Mouse (Mus musculus): ENCODE results near the gene Hist1h2an. TPM values are rescaled to one million over a fixed set of nuclear protein-coding genes. Genes with fewer than 3 reads are reported as not detected.
"Not testable (repeated sequence)": the region's sequence is repeated elsewhere in the genome, so short reads cannot be mapped to it uniquely, and the experiment has no call there.

The Hist1h2an gene
- 6.8 TPM for polyA plus RNA-seq (2012; fragmentation: generic; extraction: Trizol)

- Histone ChIP-seq H3K4me3 (peak within 1 kb of the TSS; percentile 12), H3K4me2 (ENCODE audit: low read depth) (peak within 1 kb of the TSS; percentile 71)
- not testable (repeated sequence) for H3ac ChIP-seq (ENCODE audit: control insufficient read depth, insufficient read length); H3K36me3 ChIP-seq (ENCODE audit: control insufficient read depth, insufficient read depth); H3K79me2 ChIP-seq (ENCODE audit: control insufficient read depth, insufficient read depth); H3K27me3 ChIP-seq (ENCODE audit: control insufficient read depth, insufficient read depth, insufficient read length)
- TF ChIP-seq POLR2AphosphoS2 (IDR thresholded peaks at IDR 0.05; ENCODE audit: insufficient read length, low read depth) (peak; percentile 78), POLR2A (IDR thresholded peaks at IDR 0.05; ENCODE audit: insufficient read length, low read depth) (peak; percentile 67), E2F4 (IDR thresholded peaks at IDR 0.05; ENCODE audit: insufficient read depth) (peak; percentile 87)
These were observed at the start of gene Hist1h2an, which contains the start of gene Hist1h2bp for GRCm38 (mm10) chr13:21786899-21787629. Hist1h2an (minus strand) TSS chr13:21787218. Hist1h2bp (plus strand) TSS chr13:21787461.

GRCm38 (mm10) chr13:21833461-21833860, 46.4 kb upstream of the Hist1h2an start, which contains the start of the genes Hist1h2ap and Hist1h2br:
Hist1h2ap (minus strand) TSS chr13:21833507.
Hist1h2br (plus strand) TSS chr13:21833743.
- not testable (repeated sequence) for H3K79me2 ChIP-seq (ENCODE audit: control insufficient read depth, insufficient read depth); H3K27me3 ChIP-seq (ENCODE audit: control insufficient read depth, insufficient read depth, insufficient read length); H3K4me3 ChIP-seq; H3K4me2 ChIP-seq (ENCODE audit: low read depth); H3K36me3 ChIP-seq (ENCODE audit: control insufficient read depth, insufficient read depth); H3ac ChIP-seq (ENCODE audit: control insufficient read depth, insufficient read length)

- H3K4me3 ChIP-seq; H3K27me3 ChIP-seq (ENCODE audit: control insufficient read depth, insufficient read depth, insufficient read length): not testable (repeated sequence)
These were observed 44.7 kb upstream of the Hist1h2an start, which contains the start of gene Hist1h4n for GRCm38 (mm10) chr13:21831418-21832394. Hist1h4n (minus strand) TSS chr13:21832196.

GRCm38 (mm10) chr13:21830344-21830743, 43.3 kb upstream of the Hist1h2an start:
- Histone ChIP-seq H3ac (ENCODE audit: control insufficient read depth, insufficient read length) (no peak overlapping the region), H3K4me3 (no peak overlapping the region), H3K27me3 (ENCODE audit: control insufficient read depth, insufficient read depth, insufficient read length) (no peaks in the 10 kb centered on the region), H3K4me2 (ENCODE audit: low read depth) (peak overlapping the region; percentile 22), H3K79me2 (ENCODE audit: control insufficient read depth, insufficient read depth) (no peaks in the 10 kb centered on the region), H3K36me3 (ENCODE audit: control insufficient read depth, insufficient read depth) (no peaks in the 10 kb centered on the region)
- TF ChIP-seq SRF (IDR thresholded peaks at IDR 0.05; ENCODE audit: control insufficient read depth, insufficient read length, low read depth) (no peak), REST (IDR thresholded peaks at IDR 0.05; ENCODE audit: insufficient read depth, insufficient read length) (no peak)

More at GRCm38 (mm10) chr13:21831418-21832394, 44.7 kb upstream of the Hist1h2an start, which contains the start of gene Hist1h4n:
- not testable (repeated sequence) for H3K4me2 ChIP-seq (ENCODE audit: low read depth); H3K36me3 ChIP-seq (ENCODE audit: control insufficient read depth, insufficient read depth); H3K79me2 ChIP-seq (ENCODE audit: control insufficient read depth, insufficient read depth); H3ac ChIP-seq (ENCODE audit: control insufficient read depth, insufficient read length)

- no peaks in the 10 kb centered on the region for H3K79me2 ChIP-seq (ENCODE audit: control insufficient read depth, insufficient read depth)
- no peaks in the 10 kb centered on the region for H3K27me3 ChIP-seq (ENCODE audit: control insufficient read depth, insufficient read depth, insufficient read length)
- no peak overlapping the region for H3K4me2 ChIP-seq (ENCODE audit: low read depth)
- no peaks in the 10 kb centered on the region for H3K36me3 ChIP-seq (ENCODE audit: control insufficient read depth, insufficient read depth)
- no peak overlapping the region for H3K4me3 ChIP-seq
- TF ChIP-seq E2F4 (IDR thresholded peaks at IDR 0.05; ENCODE audit: insufficient read depth) (no peak), TCF3 (IDR thresholded peaks at IDR 0.05; ENCODE audit: insufficient read length, low read depth) (no peak), CEBPB (IDR thresholded peaks at IDR 0.05; ENCODE audit: insufficient read depth, poor library complexity, severe bottlenecking) (no peak), USF1 (IDR thresholded peaks at IDR 0.05; ENCODE audit: low read depth) (no peak), TCF12 (IDR thresholded peaks at IDR 0.05; ENCODE audit: insufficient read depth, poor library complexity, severe bottlenecking) (no peak), MYOG (IDR thresholded peaks at IDR 0.05; ENCODE audit: control insufficient read depth in 1 of 3, insufficient read depth in 1 of 3, insufficient read length in 2 of 3, low read depth in 2 of 3) (no peak), MAX (IDR thresholded peaks at IDR 0.05; ENCODE audit: low read depth) (no peak), POLR2A (IDR thresholded peaks at IDR 0.05; ENCODE audit: insufficient read length, low read depth) (no peak), MYOD1 (IDR thresholded peaks at IDR 0.05; ENCODE audit: control insufficient read depth in 1 of 3, insufficient read length in 2 of 3, low read depth in 2 of 3) (no peak)
- H3ac ChIP-seq (ENCODE audit: control insufficient read depth, insufficient read length) = no peak overlapping the region
These were observed 41.5 kb upstream of the Hist1h2an start for GRCm38 (mm10) chr13:21828511-21828910.

GRCm38 (mm10) chr13:21820082-21820890, 33.3 kb upstream of the Hist1h2an start:
- H3ac ChIP-seq (ENCODE audit: control insufficient read depth, insufficient read length); H3K4me2 ChIP-seq (ENCODE audit: low read depth); H3K36me3 ChIP-seq (ENCODE audit: control insufficient read depth, insufficient read depth); H3K4me3 ChIP-seq; H3K79me2 ChIP-seq (ENCODE audit: control insufficient read depth, insufficient read depth); H3K27me3 ChIP-seq (ENCODE audit: control insufficient read depth, insufficient read depth, insufficient read length): not testable (repeated sequence)

All from myocyte (in vitro differentiated cells).